Mouse (Mus musculus) left cerebral cortex, adult 18-20 months (tissue): ENCODE data around the gene Bcl9. TPM values are rescaled to one million over a fixed set of nuclear protein-coding genes. Genes with fewer than 3 reads are reported as not detected.

ENCODE experiments used
- DNase-seq, 2 experiments: peaks; one replicate each; pipeline ENCODE4 v3.0.0; 2021 to 2022; ENCODE audit warnings: low spot score in 2 of 2, mixed read lengths in 1 of 2
- total RNA-seq, 2 experiments: library from RNA; stranded (reverse); gene quantifications; 2 replicates each; pipeline ENCODE4 v1.2.3; 2021

The Bcl9 gene
- total RNA-seq, 2 experiments from 2014 or later: 52.1 to 58.1 TPM

DNA sequence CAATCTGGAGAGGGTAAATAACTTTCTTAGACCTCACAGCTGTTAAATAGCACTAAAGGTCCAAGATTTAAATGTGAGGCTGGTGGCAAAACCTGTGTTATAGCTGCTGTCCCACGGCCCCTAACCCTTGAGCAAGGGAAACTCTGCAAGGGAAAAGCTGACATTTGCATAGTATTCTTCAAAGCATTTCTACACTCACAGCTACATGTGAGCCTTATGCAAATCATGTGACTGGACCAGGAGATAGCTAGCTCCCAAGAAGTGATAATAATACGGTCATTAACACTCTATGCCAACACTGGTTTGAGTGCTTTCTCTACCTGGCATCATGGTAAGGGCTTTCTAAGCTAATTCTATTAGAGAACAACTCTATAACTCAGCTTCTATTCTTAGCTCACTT is 60.3 kb downstream of the Bcl9 start:
- DNase-seq: no peak

DNA sequence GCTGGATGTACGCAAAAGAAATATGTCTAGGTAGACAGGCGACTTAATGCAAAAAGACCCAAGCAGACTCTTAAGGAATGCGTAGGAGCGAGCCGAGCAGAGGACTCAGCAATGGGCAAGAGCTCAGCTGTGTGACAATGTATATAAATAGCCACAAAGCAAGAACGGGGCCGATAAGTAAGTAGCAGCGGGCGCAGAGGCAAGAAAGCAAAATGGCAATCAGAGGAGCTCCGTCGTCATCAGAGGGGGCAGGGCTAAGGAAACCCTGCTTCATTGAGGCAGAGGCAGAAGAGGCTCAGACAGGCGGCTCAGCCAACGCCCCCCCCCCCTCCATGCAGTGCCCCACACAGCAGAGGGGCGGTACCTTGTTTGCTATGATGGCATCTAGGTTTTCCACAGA is 62.9 kb downstream of the Bcl9 start:
- peak; percentile 48 to 51 for DNase-seq

DNA sequence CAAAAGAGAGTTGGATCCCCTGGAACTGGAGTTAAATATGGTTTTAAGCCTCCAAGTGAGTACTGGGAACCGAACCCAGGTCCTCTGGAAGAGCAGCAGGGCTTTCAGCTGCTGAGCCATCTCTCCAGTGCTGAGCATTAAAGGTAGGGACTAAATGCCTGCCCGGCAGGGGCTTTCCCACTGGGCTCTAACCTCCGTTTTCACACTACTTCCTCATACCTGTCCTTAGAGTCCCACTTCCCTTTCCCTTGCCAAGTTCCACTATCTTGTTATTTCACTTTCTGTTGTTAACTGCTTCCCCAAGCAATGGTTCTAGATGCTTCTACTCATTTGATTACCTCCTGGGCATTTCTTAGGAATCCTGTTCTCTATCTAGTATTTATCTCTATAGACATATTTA is 65.4 kb downstream of the Bcl9 start:
- no peak for DNase-seq

GRCm38 (mm10) chr3:97231857-97232256 is 65.9 kb downstream of the Bcl9 start:
- DNase-seq: no peak

- no peak for DNase-seq
Observed at GRCm38 (mm10) chr3:97230631-97231404, 66.9 kb downstream of the Bcl9 start.

DNA sequence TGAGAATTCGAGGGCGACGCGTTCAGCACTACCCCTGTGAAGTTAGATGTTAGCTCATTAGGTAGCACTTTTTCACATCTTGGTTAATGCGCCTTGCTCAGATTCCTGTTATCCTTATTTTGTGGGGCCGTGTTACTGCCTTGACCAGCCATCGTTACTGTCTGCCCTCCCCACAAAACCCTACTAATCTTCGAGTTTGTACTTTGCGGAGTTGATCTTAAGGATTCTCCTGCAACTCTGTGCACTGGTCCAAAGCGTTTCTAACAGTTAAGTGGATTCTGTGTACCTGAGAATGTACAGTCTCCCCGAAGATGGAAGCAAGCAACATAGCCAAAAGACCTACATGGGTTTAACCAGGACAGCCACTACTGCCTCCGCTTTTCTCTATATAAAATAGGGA is 69.3 kb downstream of the Bcl9 start:
- no peak for DNase-seq

- DNase-seq: no peak
Observed at GRCm38 (mm10) chr3:97228020-97228419, 69.7 kb downstream of the Bcl9 start.

DNA sequence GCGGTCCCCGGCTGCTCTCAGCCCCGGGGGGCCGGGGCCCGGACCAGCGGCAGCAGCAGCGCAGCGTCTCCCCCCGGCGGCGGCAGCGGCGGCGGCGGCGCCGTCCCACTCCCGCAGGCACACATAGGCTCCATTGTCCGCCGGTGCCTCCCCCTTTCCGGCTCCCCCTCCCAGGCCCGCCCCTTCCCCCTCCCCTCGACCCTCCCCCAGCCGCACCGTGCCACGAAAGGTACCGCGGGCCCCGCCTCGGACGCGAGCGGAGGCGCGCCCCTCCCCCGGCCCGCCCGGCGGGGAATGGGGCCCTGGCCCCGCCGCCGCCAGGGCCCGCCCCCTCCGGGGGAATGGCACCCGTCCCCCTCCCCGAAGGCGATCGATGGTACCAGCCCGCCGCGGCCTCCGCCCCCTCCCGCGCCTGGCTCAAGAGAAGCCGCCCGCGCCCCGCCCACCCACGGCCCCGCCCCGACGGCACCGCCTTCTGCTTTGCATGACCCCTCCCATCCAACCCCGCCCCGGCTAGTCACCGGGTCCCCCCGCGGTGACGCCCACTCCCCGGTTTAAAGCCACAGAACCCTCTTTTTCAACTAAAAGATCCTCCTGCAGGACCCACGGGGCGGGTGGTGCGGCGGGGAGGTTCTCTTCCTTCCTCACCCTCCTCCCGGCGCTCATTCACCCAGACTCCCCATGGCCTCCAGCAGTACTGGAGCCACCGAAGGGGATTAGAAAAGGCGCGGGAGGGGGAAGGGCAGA is 70.3 kb downstream of the Bcl9 start:
- peak; percentile 87 to 90 for DNase-seq

DNA sequence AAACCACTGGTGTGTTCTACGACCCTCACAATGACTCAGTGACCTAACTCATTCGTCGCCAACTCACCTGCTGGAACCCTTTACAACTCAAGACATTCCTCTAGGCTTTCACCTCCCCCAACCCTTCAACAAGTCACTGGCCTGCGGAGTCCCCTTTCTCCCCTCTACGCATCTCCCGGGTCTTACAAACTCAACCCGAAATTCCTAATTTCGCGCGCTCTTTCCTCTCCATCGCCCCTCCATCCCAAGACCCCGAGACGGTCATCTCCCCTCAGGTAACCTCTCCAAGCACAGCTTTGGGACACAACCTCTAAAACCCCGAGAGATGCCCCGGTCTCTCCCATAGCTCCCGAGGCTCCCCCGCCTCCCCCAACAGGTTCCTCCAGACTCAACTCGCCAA is 71.0 kb downstream of the Bcl9 start:
- no peak for DNase-seq

DNA sequence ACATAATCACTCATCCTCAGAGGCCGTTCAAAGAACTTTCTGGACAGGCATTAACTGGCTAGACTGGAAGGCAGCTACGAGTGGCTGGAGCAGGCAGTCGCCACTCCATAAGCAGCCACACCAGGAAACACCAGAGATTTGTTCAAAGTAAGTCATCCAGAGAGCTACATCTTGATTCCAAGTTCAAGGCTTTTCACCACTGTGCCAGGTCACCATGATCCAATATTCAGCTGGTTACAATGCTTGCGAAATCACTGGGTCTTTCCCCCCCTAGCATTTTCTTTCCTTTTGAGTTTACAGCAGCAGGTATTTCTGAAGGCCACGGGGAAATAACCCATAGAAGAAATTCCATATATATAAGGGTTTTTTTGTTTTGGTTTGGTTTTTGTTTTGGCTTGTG is 72.5 kb downstream of the Bcl9 start:
- no peak for DNase-seq

- no peak for DNase-seq
Observed at GRCm38 (mm10) chr3:97223261-97223660, 74.5 kb downstream of the Bcl9 start.

DNA sequence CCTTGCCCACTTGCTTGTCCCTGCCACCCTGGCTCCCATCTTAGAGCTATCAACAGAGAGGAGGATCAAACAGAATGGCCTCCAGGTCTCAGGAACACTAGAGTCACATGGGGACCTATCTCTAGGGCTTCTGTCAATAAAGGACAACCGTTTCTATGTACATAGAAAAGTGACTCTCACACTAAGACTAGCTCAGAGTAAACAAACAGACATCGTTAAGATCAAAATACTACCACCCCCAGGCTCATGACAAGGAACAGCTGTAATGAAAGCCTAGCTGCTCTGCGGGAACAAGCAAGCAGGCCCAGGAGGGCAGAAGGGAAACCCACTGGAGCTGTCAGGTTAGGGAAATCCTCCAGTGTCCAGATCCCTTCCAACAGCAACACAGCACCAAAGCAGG is 82.2 kb downstream of the Bcl9 start:
- no peak for DNase-seq

DNA sequence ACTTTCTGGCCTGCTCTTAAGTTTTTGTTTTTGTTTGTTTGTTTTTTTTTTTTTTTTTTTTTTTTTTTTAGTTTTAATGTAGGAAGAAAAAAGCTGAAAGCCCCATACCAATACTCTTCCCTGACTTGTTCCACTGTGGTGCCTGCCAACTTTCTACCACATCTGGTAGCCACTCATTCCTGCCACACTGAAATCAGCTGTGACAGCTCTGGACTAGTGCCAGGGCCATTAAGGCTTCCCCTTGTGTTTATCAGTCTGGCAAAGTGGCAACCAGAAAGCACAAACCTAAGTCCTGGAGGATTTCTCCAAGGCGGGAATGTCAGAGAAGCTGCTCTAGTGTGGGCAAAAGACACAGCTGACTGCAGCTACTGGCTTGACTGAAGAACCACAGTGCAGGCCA is 83.3 kb downstream of the Bcl9 start:
- no peak for DNase-seq

DNA sequence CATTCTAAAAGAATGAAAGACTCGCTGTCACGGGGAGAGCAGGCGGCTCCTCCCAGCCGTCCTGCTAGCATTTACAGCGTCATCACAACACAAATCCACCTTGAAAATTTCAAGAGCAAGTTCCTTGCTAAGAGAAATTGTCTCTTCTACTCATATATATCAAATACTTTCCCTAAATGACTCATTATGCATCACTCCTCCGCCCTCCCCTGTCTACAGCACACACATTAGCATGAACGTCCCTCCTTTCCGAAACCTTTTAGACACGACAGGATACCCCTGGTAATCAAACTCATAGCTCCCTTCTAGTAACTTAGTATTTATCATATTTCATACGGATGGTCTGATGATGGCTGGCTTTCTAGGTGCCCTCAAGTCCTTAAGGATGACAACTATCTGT is 83.8 kb downstream of the Bcl9 start:
- no peak for DNase-seq

DNA sequence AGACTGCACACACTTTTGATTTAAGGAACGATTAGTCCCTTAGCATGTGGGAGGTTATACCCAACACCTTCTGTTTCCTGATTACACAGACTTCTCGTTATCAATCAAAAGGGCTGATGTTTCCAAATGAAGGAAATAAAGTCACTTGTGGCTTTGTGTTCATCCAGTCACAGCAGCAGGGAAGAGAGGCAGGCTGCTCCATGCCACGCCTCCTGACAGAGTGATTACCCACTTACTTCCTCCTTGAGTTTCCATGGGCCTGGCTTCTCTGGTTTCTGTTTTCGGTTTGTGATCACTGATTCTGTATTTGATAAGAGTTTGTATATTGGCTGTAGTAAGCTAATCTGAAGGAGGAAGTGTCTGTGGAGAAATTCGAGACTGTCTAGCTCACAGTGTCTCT is 86.5 kb downstream of the Bcl9 start:
- DNase-seq: no peak

GRCm38 (mm10) chr3:97209351-97209750 is 88.4 kb downstream of the Bcl9 start:
- DNase-seq: no peak

- no peak for DNase-seq
Observed at GRCm38 (mm10) chr3:97206521-97206920, 91.2 kb downstream of the Bcl9 start.

- DNase-seq: no peak
Observed at GRCm38 (mm10) chr3:97203880-97204279, 93.8 kb downstream of the Bcl9 start.

DNA sequence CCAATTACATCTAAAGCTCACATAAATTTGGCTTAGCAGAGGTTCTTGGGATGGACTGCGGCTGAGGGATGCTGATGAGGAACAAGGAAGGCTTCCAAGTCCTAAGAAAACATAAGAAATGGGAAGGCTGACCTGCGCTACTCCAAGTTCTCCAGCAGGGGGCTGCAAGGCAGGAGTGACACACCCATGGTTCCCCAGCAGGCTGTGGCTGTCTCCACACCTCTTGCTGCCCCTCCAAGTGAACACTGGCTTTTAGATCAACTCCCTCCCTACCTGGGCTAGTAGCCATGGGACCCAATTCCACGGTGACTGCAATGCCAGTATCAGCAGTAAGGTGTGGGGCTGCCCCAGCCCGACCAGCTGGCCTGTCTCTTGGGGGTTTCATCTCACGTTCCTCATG is 95.8 kb downstream of the Bcl9 start:
- DNase-seq: peak; percentile 49 to 65

DNA sequence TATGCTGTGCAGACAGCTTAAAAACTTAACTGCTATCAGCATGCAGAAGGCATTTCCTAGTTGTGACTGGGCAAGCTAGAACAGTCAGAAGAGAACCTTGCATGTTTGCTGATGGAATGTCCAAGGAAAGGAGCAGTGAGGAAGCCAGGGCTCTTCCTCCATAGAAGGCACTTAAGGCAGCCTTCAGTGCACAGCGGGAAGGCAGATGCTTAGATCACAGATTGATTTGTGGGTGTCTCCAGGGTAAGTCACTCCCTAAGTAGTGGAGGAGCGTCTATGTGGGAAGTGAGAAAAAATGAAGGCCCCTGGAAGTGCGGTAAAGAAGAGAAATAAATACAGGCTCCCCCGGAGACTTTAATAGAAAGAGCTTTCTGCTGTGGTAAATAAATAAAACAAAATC is 98.5 kb downstream of the Bcl9 start:
- no peak for DNase-seq

DNA sequence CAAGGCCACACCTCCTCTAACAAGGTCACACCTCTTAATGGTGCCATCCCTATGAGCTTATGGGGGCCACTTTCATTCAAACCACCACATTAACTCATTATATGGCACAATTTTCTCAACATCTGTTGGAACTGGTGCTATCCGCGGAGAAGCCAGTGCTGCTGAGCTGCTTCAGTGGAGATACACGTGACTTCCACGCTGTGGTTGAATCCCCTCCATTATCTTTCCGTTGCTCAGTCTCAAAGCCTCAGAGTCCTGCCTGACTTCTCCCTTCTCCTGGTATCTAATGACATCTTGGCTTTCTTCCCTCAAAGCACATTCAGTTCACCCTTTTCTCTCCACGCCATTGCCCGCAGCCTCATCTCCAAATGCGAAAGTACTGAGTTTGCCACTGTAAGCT is 101.1 kb downstream of the Bcl9 start:
- DNase-seq: no peak

GRCm38 (mm10) chr3:97185098-97185860 is 112.4 kb downstream of the Bcl9 start:
- DNase-seq: peak; percentile 77 to 79
